18 mouse cellular contexts compared by ENCODE assay signal in genomic region chr11:118321500-118321899, GRCm38 (mm10). TPM values are rescaled to one million over a fixed set of nuclear protein-coding genes. Genes with fewer than 3 reads are reported as not detected.
DNase-seq lines count a peak whose midpoint lies in the region; ATAC-seq and TF ChIP-seq lines count a peak whose summit lies in the region.
"Had no signal": no experiment of that assay in that cellular context is flagged by ENCODE, and none has a peak within 500 bp of the region (broad histone marks: within the 10 kb centered on the region; RNA-seq: fewer than 3 reads in every experiment).

No protein-coding gene starts in this region.

- DNase-seq in forebrain, postnatal 0 days: peak; percentile 39
- DNase-seq in left cerebral cortex, postnatal 10 days (ENCODE audit: extremely low spot score in 1 of 2, low spot score in 2 of 2): peak; percentile 40 to 60
- no peak for DNase-seq in left cerebral cortex, adult 9 months (ENCODE audit: low spot score in 2 of 2)
- no peak for DNase-seq in thymus, postnatal 25 days
- DNase-seq in thymus, postnatal 0 days (ENCODE audit: low spot score): no peak
- DNase-seq: cerebellum, adult 8-10 months; embryo, embryonic 11 days; left cerebral cortex, postnatal 4 days; thymus, postnatal 36 days had no signal

- no peak overlapping the region for H3K9ac ChIP-seq in forebrain, postnatal 0 days
- no peak overlapping the region for H3K9ac ChIP-seq in forebrain, embryonic 13.5 days
- no peak overlapping the region for H3K9ac ChIP-seq in hindbrain, embryonic 16.5 days (ENCODE audit: low read depth, low read length)
- no peak overlapping the region for H3K9ac ChIP-seq in neural tube, embryonic 15.5 days (replicated peaks)
- H3K9ac ChIP-seq: liver, embryonic 15.5 days; midbrain, embryonic 12.5 days; stomach, embryonic 15.5 days had no signal

- no peak for TF ChIP-seq CTCF in forebrain, postnatal 0 days (IDR thresholded peaks at IDR 0.05; ENCODE audit: low read depth)

- H3K27ac ChIP-seq in forebrain, postnatal 0 days (ENCODE audit: low read depth, low read length): no peak overlapping the region
- H3K27ac ChIP-seq in forebrain, embryonic 13.5 days: no peak overlapping the region
- H3K27ac ChIP-seq in hindbrain, embryonic 16.5 days (ENCODE audit: low read depth, low read length): no peak overlapping the region
- peak overlapping the region; percentile 63 for H3K27ac ChIP-seq in neural tube, embryonic 15.5 days (replicated peaks)
- H3K27ac ChIP-seq: liver, embryonic 15.5 days; midbrain, embryonic 12.5 days; stomach, embryonic 15.5 days had no signal

- peak; percentile 70 for ATAC-seq in forebrain, postnatal 0 days
- no peak for ATAC-seq in forebrain, embryonic 13.5 days
- peak; percentile 59 for ATAC-seq in hindbrain, embryonic 16.5 days
- ATAC-seq in neural tube, embryonic 15.5 days (ENCODE audit: low FRiP score): peak; percentile 68
- ATAC-seq: intestine, embryonic 16.5 days had no signal

- intact Hi-C loops in left cerebral cortex, postnatal 10 days (cut with DNase I): no loop called here

- no peaks in the 10 kb centered on the region for H3K27me3 ChIP-seq in forebrain, postnatal 0 days (ENCODE audit: insufficient read depth, low read length)
- H3K27me3 ChIP-seq in forebrain, embryonic 13.5 days: no peaks in the 10 kb centered on the region
- no peaks in the 10 kb centered on the region for H3K27me3 ChIP-seq in hindbrain, embryonic 16.5 days (replicated peaks; ENCODE audit: control insufficient read depth, insufficient read depth, low read length)
- no peaks in the 10 kb centered on the region for H3K27me3 ChIP-seq in neural tube, embryonic 15.5 days (replicated peaks)
- H3K27me3 ChIP-seq: midbrain, embryonic 12.5 days; stomach, embryonic 15.5 days had no signal

- peaks cover 23% of the 10 kb centered on the region for H3K36me3 ChIP-seq in forebrain, postnatal 0 days (ENCODE audit: insufficient read depth)
- H3K36me3 ChIP-seq in forebrain, embryonic 13.5 days (ENCODE audit: poor library complexity, severe bottlenecking): peaks cover 22% of the 10 kb centered on the region
- 0 out of 2 replicates have a peak, but pooled peaks cover 3% of the 10 kb centered on the region for H3K36me3 ChIP-seq in hindbrain, embryonic 16.5 days (ENCODE audit: control insufficient read depth, insufficient read depth, low read length)
- peaks cover 21% of the 10 kb centered on the region for H3K36me3 ChIP-seq in neural tube, embryonic 15.5 days
- H3K36me3 ChIP-seq: liver, embryonic 15.5 days had no signal

- no peak overlapping the region for H3K4me2 ChIP-seq in forebrain, postnatal 0 days (ENCODE audit: low read depth)
- no peak overlapping the region for H3K4me2 ChIP-seq in forebrain, embryonic 13.5 days
- H3K4me2 ChIP-seq in hindbrain, embryonic 16.5 days (ENCODE audit: low read length): no peak overlapping the region; the same call in 1 of the 2 replicates
- H3K4me2 ChIP-seq in neural tube, embryonic 15.5 days: no peak overlapping the region
- H3K4me2 ChIP-seq: liver, embryonic 15.5 days; midbrain, embryonic 12.5 days; stomach, embryonic 15.5 days had no signal

- H3K4me1 ChIP-seq in forebrain, postnatal 0 days (ENCODE audit: insufficient read depth): 0 out of 2 replicates have a peak, but pooled peaks cover 4% of the 10 kb centered on the region
- H3K4me1 ChIP-seq in forebrain, embryonic 13.5 days: peaks cover 12% of the 10 kb centered on the region
- H3K4me1 ChIP-seq in hindbrain, embryonic 16.5 days (ENCODE audit: control insufficient read depth, insufficient read depth, low read depth, low read length): peaks cover 13% of the 10 kb centered on the region
- peaks cover 39% of the 10 kb centered on the region for H3K4me1 ChIP-seq in neural tube, embryonic 15.5 days

- no peaks in the 10 kb centered on the region for H3K9me3 ChIP-seq in forebrain, postnatal 0 days (ENCODE audit: low read length)
- no peaks in the 10 kb centered on the region for H3K9me3 ChIP-seq in forebrain, embryonic 13.5 days (replicated peaks)
- no peaks in the 10 kb centered on the region for H3K9me3 ChIP-seq in hindbrain, embryonic 16.5 days (ENCODE audit: control insufficient read depth, low read length)
- H3K9me3 ChIP-seq in neural tube, embryonic 15.5 days (replicated peaks): no peaks in the 10 kb centered on the region
- H3K9me3 ChIP-seq: liver, embryonic 15.5 days; midbrain, embryonic 12.5 days; stomach, embryonic 15.5 days had no signal

- H3K4me3 ChIP-seq in forebrain, postnatal 0 days (ENCODE audit: low read depth, low read length): no peak overlapping the region
- H3K4me3 ChIP-seq in forebrain, embryonic 13.5 days: no peak overlapping the region
- H3K4me3 ChIP-seq in hindbrain, embryonic 16.5 days (ENCODE audit: low read length): no peak overlapping the region
- H3K4me3 ChIP-seq in neural tube, embryonic 15.5 days (replicated peaks): no peak overlapping the region
- H3K4me3 ChIP-seq: erythroblast, embryonic 14.5 days; liver, embryonic 15.5 days; midbrain, embryonic 12.5 days; stomach, embryonic 15.5 days had no signal

- WGBS in forebrain, postnatal 0 days: 72% methylated on average over 7 of the region's 7 CpGs
- WGBS in forebrain, embryonic 13.5 days: 78% methylated on average over 7 of the region's 7 CpGs
- WGBS in hindbrain, embryonic 16.5 days: 56% methylated on average over 7 of the region's 7 CpGs
- WGBS in neural tube, embryonic 15.5 days: 48% methylated on average over 7 of the region's 7 CpGs

RNA-seq across cellular contexts. Expression of gene Cep295nl, which starts 20.8 kb away (rescaled TPM):
- 0.33 and 1.5 TPM in 2 replicates for total RNA-seq in forebrain, postnatal 0 days (2014; rRNA removed)
- 0.14 and 0.21 TPM in 2 replicates for polyA plus RNA-seq in forebrain, postnatal 0 days (2015; fragmentation: Nextera tagmentation; extraction: Ambion mirVana)
- polyA plus RNA-seq in forebrain, embryonic 13.5 days (2015; fragmentation: Nextera tagmentation; extraction: Ambion mirVana): 0.13 and 0.31 TPM in 2 replicates
- 1 to 10 TPM; 1.3 to 1.7 TPM for total RNA-seq in left cerebral cortex, postnatal 10 days (2021)
- polyA plus RNA-seq in hindbrain, embryonic 16.5 days (2015; fragmentation: Nextera tagmentation; extraction: Ambion mirVana): 0.15 and 0.17 TPM in 2 replicates
- 0.18 and 0.37 TPM in 2 replicates for polyA plus RNA-seq in neural tube, embryonic 15.5 days (2015; fragmentation: Nextera tagmentation; extraction: Ambion mirVana)
- polyA plus RNA-seq in thymus, postnatal 0 days (2015; fragmentation: Nextera tagmentation; extraction: Ambion mirVana): 0.21 and 0.30 TPM in 2 replicates
- polyA plus RNA-seq: erythroblast, embryonic 14.5 days; liver, embryonic 15.5 days; small intestine, adult 2 months had no signal

RNA-seq across cellular contexts. Expression of gene Usp36, which starts 31.5 kb away (rescaled TPM):
- total RNA-seq in forebrain, postnatal 0 days (2014; rRNA removed): 17.1 and 22.1 TPM in 2 replicates
- 6.7 and 9.5 TPM in 2 replicates for polyA plus RNA-seq in forebrain, postnatal 0 days (2015; fragmentation: Nextera tagmentation; extraction: Ambion mirVana)
- polyA plus RNA-seq in forebrain, embryonic 13.5 days (2015; fragmentation: Nextera tagmentation; extraction: Ambion mirVana): 14.1 and 16.9 TPM in 2 replicates
- 10 to 100 TPM; 24.9 to 27.4 TPM for total RNA-seq in left cerebral cortex, postnatal 10 days (2021)
- 15.2 and 18.9 TPM in 2 replicates for polyA plus RNA-seq in hindbrain, embryonic 16.5 days (2015; fragmentation: Nextera tagmentation; extraction: Ambion mirVana)
- polyA plus RNA-seq in neural tube, embryonic 15.5 days (2015; fragmentation: Nextera tagmentation; extraction: Ambion mirVana): 17.5 and 19.5 TPM in 2 replicates
- polyA plus RNA-seq in thymus, postnatal 0 days (2015; fragmentation: Nextera tagmentation; extraction: Ambion mirVana): 13.0 and 15.2 TPM in 2 replicates

RNA-seq across cellular contexts. Expression of gene Timp2, which starts 34.0 kb away (rescaled TPM):
- 174 and 208 TPM in 2 replicates for total RNA-seq in forebrain, postnatal 0 days (2014; rRNA removed)
- 121 and 165 TPM in 2 replicates for polyA plus RNA-seq in forebrain, postnatal 0 days (2015; fragmentation: Nextera tagmentation; extraction: Ambion mirVana)
- polyA plus RNA-seq in forebrain, embryonic 13.5 days (2015; fragmentation: Nextera tagmentation; extraction: Ambion mirVana): 36.0 and 38.8 TPM in 2 replicates
- 100 to 1,000 TPM; 333 to 340 TPM for total RNA-seq in left cerebral cortex, postnatal 10 days (2021)
- 95.2 and 97.8 TPM in 2 replicates for polyA plus RNA-seq in hindbrain, embryonic 16.5 days (2015; fragmentation: Nextera tagmentation; extraction: Ambion mirVana)
- 84.6 and 86.6 TPM in 2 replicates for polyA plus RNA-seq in neural tube, embryonic 15.5 days (2015; fragmentation: Nextera tagmentation; extraction: Ambion mirVana)
- 45.1 and 45.2 TPM in 2 replicates for polyA plus RNA-seq in thymus, postnatal 0 days (2015; fragmentation: Nextera tagmentation; extraction: Ambion mirVana)

Comparison
In these comparisons a context has a peak if more than half of its experiments do, and no peak if none do; other contexts are left out.
1. DNase-seq: peak in forebrain, postnatal 0 days (single experiment) and left cerebral cortex, postnatal 10 days (2 of 2); none in left cerebral cortex, adult 9 months (0 of 2), thymus, postnatal 25 days (single experiment) and thymus, postnatal 0 days (single experiment).